Mouse (Mus musculus): ENCODE results near the gene Orai1.

DNA sequence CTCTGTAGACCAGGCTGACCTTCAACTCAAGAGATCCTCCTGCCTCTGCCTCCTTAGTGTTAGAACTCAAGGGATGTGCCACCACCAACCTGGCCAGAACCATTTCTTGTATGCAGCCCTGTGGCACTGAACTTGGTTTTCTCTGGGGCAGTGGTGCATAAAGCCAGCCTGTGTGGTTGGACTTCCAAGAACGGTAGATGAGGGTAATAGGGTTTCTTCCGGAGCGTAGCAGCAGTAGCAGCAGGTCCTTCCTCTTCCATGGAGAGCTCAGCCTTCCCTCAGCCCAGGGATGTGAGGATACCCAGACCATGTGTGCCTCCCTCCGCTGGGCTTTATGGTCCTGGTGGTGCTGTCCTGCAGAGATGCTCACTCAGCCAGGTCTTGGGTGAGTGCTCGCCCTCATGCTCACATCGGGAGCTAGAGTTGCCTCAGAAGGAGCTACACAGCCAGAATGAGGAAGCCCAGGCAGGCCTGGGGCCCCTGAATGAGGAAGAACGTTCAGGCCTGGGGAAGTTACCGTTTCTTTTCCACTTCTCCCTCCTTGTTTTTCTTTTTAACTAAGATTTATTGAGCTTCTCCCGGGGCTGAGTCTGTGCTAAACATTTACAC, 10.2 kb downstream of the Orai1 start:
- TF ChIP-seq CHD2 (IDR thresholded peaks at IDR 0.05; ENCODE audit: low read depth, low read length), result no peak
- no peak for TF ChIP-seq ZNF384 (IDR thresholded peaks at IDR 0.05; ENCODE audit: low read depth, low read length)

Data from ES-E14 (cell line).